Mouse (Mus musculus) forebrain, embryonic 16.5 days (tissue): ENCODE measurements at regions not wholly inside any gene's neighbourhood (a gene's known extent, or its start where the extent isn't known, plus 50 kb on each side); places are given as distances from the start of the nearest gene placed in this dataset.

ENCODE experiments used
- ATAC-seq: fragments of 200-750 bp; cut with Nextera tagmentation; 2 replicates; pipeline ENCODE4 v1.8.0; 2017; ENCODE audit warnings: mild to moderate bottlenecking, moderate library complexity
- H3K27ac ChIP-seq: fragments of 300-500 bp; sonication (generic); 2 replicates; pipeline ENCODE4 v1.5.1; 2014; ENCODE audit warnings: low read length, control low read depth
- H3K27me3 ChIP-seq: fragments of 300-500 bp; sonication (generic); replicated peaks from 2 replicates; pipeline ENCODE4 v1.6.1; 2014; ENCODE audit warnings: low read length; ENCODE audit not compliant: control insufficient read depth, insufficient read depth
- H3K36me3 ChIP-seq: fragments of 300-500 bp; sonication (generic); 2 replicates; pipeline ENCODE4 v1.6.1; 2014; ENCODE audit not compliant: control insufficient read depth, insufficient read depth
- H3K4me1 ChIP-seq: fragments of 300-500 bp; sonication (generic); replicated peaks from 2 replicates; pipeline ENCODE4 v1.6.1; 2014; ENCODE audit warnings: low read length; ENCODE audit not compliant: control insufficient read depth, insufficient read depth
- H3K4me2 ChIP-seq: fragments of 300-500 bp; sonication (generic); 2 replicates; pipeline ENCODE4 v1.6.1; 2014; ENCODE audit warnings: mild to moderate bottlenecking, low read length, control low read depth
- H3K4me3 ChIP-seq: fragments of 300-500 bp; sonication (generic); replicated peaks from 2 replicates; pipeline ENCODE4 v1.5.1; 2014; ENCODE audit warnings: mild to moderate bottlenecking, low read length, control low read depth
- H3K9ac ChIP-seq: fragments of 300-500 bp; sonication (generic); replicated peaks from 2 replicates; pipeline ENCODE4 v1.6.1; 2014; ENCODE audit warnings: low read depth, low read length, control low read depth
- H3K9me3 ChIP-seq: fragments of 300-500 bp; sonication (generic); 2 replicates; pipeline ENCODE4 v1.6.1; 2016; ENCODE audit warnings: low read length; ENCODE audit not compliant: control insufficient read depth
- WGBS: fragments of 180-500 bp; shearing (Covaris S2); extraction: QIAGEN DNeasy Blood & Tissue Kit; methylation state at CpG from one replicate; pipeline ENCODE4 v1.1.7; 2014; 5-methylcytosine and 5-hydroxymethylcytosine counted together

DNA sequence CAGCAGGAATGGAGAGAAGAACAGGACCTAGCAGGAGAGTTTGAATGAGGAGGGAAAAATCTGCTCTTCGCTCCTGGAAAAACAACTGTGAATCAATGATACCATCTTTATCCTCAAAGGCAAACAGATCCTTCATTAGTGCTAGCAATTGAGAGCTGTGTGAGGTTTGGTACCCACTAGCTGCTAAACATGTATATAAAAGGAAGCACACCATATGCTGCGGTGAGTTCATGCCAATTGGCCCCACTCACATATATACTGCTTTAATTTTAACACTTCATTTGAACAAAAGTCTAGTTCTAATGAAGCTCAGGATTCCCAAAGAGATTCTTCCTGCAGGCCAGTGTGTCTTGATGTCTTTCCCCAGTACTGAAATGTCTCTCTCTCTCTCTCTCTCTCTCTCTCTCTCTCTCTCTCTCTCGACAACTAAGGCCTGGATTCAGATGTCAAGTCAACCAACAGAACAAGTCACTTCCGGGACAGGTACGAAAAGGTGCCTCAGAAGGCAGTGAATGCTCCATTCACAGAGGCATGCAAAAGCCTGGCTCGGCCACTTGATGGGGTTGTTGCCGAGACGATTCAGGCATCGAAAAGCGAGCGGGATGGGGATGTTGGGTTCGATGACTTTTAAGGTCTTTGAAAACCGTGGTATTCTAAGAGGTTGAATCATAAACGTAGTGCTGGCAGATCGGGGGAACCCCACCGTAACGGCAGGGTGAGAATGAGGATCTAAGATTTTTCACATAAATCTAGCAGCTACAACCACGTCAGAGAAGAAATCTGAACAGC lies 226.4 kb upstream of the Nr4a3 start:
- peak overlapping the region; percentile 5; the same call in 1 of the 2 replicates for H3K27ac ChIP-seq
- no peaks in the 10 kb centered on the region for H3K36me3 ChIP-seq
- H3K4me3 ChIP-seq, result no peak overlapping the region
- WGBS, result 85% methylated on average over 18 of the region's 18 CpGs
- peak; percentile 84 for ATAC-seq
- H3K9ac ChIP-seq, result no peak overlapping the region
- no peaks in the 10 kb centered on the region for H3K9me3 ChIP-seq
- H3K27me3 ChIP-seq, result no peaks in the 10 kb centered on the region
- peaks cover 2% of the 10 kb centered on the region; the same call in 1 of the 2 replicates for H3K4me1 ChIP-seq
- H3K4me2 ChIP-seq, result no peak overlapping the region

DNA sequence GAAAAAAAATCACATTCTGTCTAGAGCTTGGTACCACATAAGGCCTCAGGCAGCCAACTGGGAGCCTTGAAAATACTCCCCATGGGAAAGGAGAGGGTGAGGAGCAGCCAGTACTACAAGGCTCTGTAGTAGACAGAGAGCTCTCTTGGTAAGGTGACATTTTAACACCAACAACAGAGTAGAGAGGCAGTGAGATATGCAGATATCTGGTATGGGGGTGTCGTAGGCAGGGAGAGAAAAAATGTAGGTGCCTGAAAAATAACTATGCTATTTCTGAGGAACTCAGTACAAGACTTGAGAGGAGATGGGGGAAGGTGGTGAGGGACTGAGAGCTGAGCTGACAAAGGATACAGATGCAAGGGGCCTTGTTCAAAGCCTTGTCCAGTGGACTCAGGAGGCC lies 224.4 kb upstream of the Nr4a3 start:
- H3K4me2 ChIP-seq, result no peak overlapping the region
- H3K36me3 ChIP-seq, result no peaks in the 10 kb centered on the region
- no peak overlapping the region for H3K4me3 ChIP-seq
- ATAC-seq, result no peak
- 81% methylated on average over 1 of the region's 1 CpGs for WGBS
- H3K9ac ChIP-seq, result no peak overlapping the region
- H3K4me1 ChIP-seq, result peaks cover 2% of the 10 kb centered on the region; the same call in 1 of the 2 replicates
- no peaks in the 10 kb centered on the region for H3K9me3 ChIP-seq
- H3K27me3 ChIP-seq, result no peaks in the 10 kb centered on the region
- no peak overlapping the region for H3K27ac ChIP-seq

DNA sequence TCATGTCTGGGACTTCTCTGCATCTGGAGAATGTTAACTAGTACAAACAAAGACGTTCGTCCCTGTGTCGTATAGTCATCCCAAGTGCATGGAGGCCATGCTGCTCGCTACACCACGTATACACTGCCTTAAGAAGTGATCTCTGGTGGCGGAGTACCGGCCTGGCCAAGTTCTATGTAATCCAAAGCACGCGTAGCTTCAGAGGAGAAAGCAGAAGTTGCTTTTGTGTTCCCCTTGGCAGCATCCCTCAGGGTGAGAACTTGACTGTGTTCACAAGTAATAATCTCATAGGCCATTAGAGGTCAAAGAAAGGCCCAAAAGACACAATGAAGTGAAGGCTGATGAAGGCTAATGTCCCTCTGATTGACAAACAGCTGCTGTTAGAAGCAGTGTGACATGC lies 221.7 kb upstream of the Nr4a3 start:
- H3K27me3 ChIP-seq, result no peaks in the 10 kb centered on the region
- H3K9ac ChIP-seq, result no peak overlapping the region
- no peaks in the 10 kb centered on the region; the same call in 1 of the 2 replicates for H3K4me1 ChIP-seq
- no peaks in the 10 kb centered on the region for H3K9me3 ChIP-seq
- H3K36me3 ChIP-seq, result no peaks in the 10 kb centered on the region
- ATAC-seq, result no peak
- no peak overlapping the region for H3K4me2 ChIP-seq
- no peak overlapping the region for H3K4me3 ChIP-seq
- WGBS, result 78% methylated on average over 9 of the region's 9 CpGs
- H3K27ac ChIP-seq, result no peak overlapping the region; the same call in 1 of the 2 replicates

DNA sequence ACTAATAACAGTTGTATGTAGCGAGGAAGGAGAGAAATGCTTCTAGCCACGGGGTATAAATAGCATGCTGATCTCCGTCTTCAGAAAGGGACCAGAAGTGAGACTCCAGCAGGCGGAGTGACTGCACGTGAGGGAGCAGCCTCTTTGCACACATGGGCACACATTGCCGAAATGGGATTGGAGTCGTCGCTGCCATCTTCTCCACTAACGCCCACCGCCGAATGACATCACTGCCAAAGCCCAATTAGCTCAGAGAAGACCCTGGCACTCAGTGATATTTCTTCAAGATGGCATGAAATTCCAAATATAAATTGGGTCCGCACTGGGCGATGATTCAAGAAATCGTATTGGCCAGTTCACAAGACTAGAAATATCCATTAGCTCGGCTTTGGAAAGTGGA lies 220.9 kb upstream of the Nr4a3 start:
- Histone ChIP-seq H3K4me1 (no peaks in the 10 kb centered on the region; the same call in 1 of the 2 replicates), H3K27me3 (no peaks in the 10 kb centered on the region), H3K4me2 (no peak overlapping the region), H3K9ac (no peak overlapping the region), H3K27ac (no peak overlapping the region), H3K36me3 (no peaks in the 10 kb centered on the region), H3K4me3 (no peak overlapping the region), H3K9me3 (no peaks in the 10 kb centered on the region)
- 64% methylated on average over 15 of the region's 15 CpGs for WGBS
- peak; percentile 57 for ATAC-seq

DNA sequence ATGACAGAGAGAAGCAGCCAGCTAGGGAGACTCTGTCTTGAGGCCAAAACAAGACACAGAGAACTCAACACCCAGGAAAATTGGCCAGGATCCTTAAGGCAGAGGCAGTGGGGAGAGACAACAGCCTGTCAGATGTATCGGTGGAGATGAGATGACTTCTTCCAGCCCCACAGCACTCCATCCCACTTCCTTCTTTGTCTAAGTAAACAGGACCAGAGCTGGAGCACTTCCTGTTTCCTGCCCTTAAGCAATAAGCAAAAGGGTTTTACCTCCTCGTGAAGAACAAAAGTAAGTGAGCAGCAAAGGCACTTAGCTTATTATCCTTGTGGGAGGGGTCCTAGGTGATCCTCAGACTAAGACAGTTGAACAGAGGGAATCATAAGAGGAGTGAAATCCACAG lies 212.0 kb upstream of the Nr4a3 start:
- Histone ChIP-seq H3K4me2 (no peak overlapping the region), H3K27ac (no peak overlapping the region), H3K27me3 (no peaks in the 10 kb centered on the region), H3K9ac (no peak overlapping the region), H3K4me3 (no peak overlapping the region), H3K4me1 (no peaks in the 10 kb centered on the region), H3K36me3 (no peaks in the 10 kb centered on the region), H3K9me3 (no peaks in the 10 kb centered on the region)
- ATAC-seq, result no peak
- WGBS, result 85% methylated on average over 2 of the region's 2 CpGs

DNA sequence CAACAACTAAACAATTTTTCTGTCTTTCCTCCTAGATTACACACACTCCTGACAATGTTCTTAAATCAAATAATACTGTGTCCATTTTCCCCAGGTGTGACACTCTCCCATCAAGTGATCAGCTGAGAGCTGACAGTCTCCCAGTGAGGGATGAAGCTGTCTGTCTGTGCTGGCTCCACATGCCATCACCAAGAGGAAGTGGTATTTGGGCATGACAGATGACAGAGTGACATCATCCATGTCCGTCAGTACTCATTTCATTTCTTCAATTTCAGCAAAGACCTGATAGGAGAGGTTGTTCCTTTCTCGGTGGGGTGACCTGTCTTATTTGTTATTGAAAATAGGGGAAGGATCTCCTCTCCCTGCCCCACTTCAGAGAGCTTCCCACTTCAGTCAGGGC lies 206.5 kb upstream of the Nr4a3 start:
- Histone ChIP-seq H3K4me2 (no peak overlapping the region), H3K9me3 (no peaks in the 10 kb centered on the region), H3K27ac (no peak overlapping the region), H3K4me1 (no peaks in the 10 kb centered on the region), H3K9ac (no peak overlapping the region), H3K36me3 (no peaks in the 10 kb centered on the region), H3K4me3 (no peak overlapping the region), H3K27me3 (no peaks in the 10 kb centered on the region)
- ATAC-seq, result no peak
- WGBS, result 87% methylated on average over 2 of the region's 2 CpGs

DNA sequence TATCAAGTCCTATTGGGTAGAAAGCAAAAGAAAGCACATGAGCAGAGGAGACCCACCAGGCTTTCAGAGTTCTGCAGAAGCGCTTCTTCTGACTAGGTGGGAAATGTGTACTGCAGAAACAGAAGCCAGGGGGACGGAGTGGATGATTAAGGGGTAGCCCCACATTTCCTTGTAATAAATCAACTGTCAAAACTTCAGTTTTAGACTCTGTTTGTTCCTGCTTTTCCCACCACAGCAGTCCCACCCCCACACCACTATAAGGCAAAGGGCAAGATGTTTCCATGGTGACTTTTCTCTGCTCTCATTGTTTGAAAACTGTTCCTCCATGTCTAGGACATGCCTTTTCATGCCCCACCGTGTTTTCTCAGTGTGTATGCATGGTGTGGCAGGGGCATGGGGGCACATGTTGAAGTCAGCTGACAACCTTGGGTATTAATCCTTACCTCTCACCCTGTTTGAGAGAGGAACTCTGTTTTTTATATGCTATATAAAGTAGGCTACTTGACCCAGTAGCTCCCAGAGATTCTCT lies 202.8 kb upstream of the Nr4a3 start:
- no peaks in the 10 kb centered on the region for H3K36me3 ChIP-seq
- no peak overlapping the region for H3K4me2 ChIP-seq
- no peak overlapping the region for H3K4me3 ChIP-seq
- no peak for ATAC-seq
- no peak overlapping the region for H3K27ac ChIP-seq
- H3K9me3 ChIP-seq, result no peaks in the 10 kb centered on the region
- H3K4me1 ChIP-seq, result peaks cover 10% of the 10 kb centered on the region
- 72% methylated on average over 3 of the region's 3 CpGs for WGBS
- H3K27me3 ChIP-seq, result no peaks in the 10 kb centered on the region
- no peak overlapping the region for H3K9ac ChIP-seq

DNA sequence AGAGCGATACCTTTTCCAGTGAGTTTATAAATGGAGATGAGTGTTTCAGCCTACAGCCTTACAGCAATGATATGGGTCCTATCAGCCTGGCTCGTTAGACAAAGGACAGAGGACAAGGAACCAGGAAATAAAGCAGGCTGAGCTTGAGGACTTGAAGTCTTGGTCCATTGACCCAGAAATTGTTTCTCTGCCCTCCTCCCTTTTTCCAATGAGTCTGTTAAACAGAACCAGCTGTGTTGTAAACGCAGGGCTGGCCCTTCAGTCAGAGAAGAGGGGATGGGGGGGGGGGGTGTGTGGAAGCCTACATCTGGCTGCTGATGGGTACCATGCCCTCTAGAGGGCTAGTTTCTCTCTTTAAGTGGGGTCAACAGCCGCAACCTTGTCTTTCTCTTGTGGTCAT lies 199.7 kb upstream of the Nr4a3 start:
- H3K36me3 ChIP-seq, result no peaks in the 10 kb centered on the region
- H3K4me3 ChIP-seq, result no peak overlapping the region
- no peak overlapping the region for H3K9ac ChIP-seq
- H3K4me1 ChIP-seq, result peaks cover 11% of the 10 kb centered on the region
- H3K27me3 ChIP-seq, result no peaks in the 10 kb centered on the region
- no peak overlapping the region for H3K4me2 ChIP-seq
- ATAC-seq, result no peak
- WGBS, result 76% methylated on average over 4 of the region's 4 CpGs
- H3K27ac ChIP-seq, result no peak overlapping the region
- H3K9me3 ChIP-seq, result no peaks in the 10 kb centered on the region; the same call in 1 of the 2 replicates

DNA sequence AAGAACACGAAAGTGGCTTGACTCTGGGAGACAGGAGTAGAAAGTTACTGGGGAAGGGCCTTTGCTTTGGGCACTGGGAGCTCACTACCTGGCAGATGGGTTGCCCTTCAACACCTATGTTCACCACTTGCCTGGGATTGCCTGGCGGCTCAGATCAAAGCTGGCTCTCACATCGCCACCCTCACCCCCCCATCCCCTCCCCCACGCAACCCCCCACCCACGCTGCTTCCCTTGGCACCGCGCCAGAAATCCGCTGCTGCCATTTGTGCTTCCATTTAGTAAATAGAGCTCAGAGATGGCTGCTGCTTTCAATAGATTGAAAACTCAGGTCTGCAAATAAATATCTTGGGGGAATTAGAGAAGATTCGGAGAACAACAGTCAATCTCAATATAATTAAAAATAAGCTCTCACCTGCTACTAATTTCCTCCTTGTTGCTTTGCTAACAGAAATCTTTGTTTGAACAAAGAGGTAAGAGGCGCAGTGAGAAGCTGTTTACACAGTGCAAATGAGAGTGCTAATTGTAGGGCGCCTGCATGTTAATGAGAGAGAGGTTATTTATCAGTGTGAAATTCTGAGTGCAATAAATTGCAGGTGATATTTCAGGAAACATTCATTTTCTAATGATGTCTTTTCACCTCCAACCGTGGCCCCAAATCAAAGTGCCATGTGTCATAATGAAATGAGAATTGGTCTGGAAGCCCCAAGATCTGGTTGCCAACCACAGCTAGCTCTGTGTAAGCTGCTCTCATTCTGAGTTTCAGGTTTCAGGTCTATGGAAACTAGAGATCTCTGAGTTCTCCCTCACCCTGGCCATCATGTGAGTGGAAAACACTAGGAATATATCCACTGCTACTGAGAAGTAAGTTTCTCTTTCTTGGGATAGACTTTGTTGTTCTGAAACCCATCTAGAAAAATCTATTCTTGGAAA lies 198.3 kb upstream of the Nr4a3 start:
- Histone ChIP-seq H3K4me3 (no peak overlapping the region), H3K4me2 (peak overlapping the region; percentile 25), H3K27me3 (no peaks in the 10 kb centered on the region), H3K4me1 (peaks cover 11% of the 10 kb centered on the region), H3K9me3 (peaks cover 2% of the 10 kb centered on the region; the same call in 1 of the 2 replicates), H3K36me3 (no peaks in the 10 kb centered on the region), H3K27ac (peak overlapping the region; percentile 81), H3K9ac (no peak overlapping the region)
- peak; percentile 74 for ATAC-seq
- 24% methylated on average over 12 of the region's 12 CpGs for WGBS
